Mouse (Mus musculus) stomach, postnatal 0 days (tissue): ENCODE measurements around the gene Plekhg6. TPM values are rescaled to one million over a fixed set of nuclear protein-coding genes. Genes with fewer than 3 reads are reported as not detected.

Source experiments
- ATAC-seq: fragments of 200-750 bp; cut with Nextera tagmentation; 2 replicates; pipeline ENCODE4 v1.8.0; 2017; ENCODE audit not compliant: low FRiP score, low TSS enrichment
- DNase-seq: peaks from one replicate; pipeline ENCODE4 v3.0.0-alpha.2; 2016; ENCODE audit warnings: low spot score
- H3K27ac ChIP-seq: fragments of 300-500 bp; sonication (generic); replicated peaks from 2 replicates; pipeline ENCODE4 v1.5.1; 2014; ENCODE audit warnings: mild to moderate bottlenecking, control low read depth
- H3K27me3 ChIP-seq: fragments of 300-500 bp; sonication (generic); 2 replicates; pipeline ENCODE4 v1.6.1; 2014; ENCODE audit warnings: low read length; ENCODE audit not compliant: control insufficient read depth, insufficient read depth
- H3K36me3 ChIP-seq: fragments of 300-500 bp; sonication (generic); 2 replicates; pipeline ENCODE4 v1.6.1; 2014; ENCODE audit warnings: low read length, mixed read lengths; ENCODE audit not compliant: control insufficient read depth, insufficient read depth
- H3K4me1 ChIP-seq: fragments of 300-500 bp; sonication (generic); replicated peaks from 2 replicates; pipeline ENCODE4 v1.6.1; 2014; ENCODE audit warnings: antibody characterized with exemption; ENCODE audit not compliant: control insufficient read depth, insufficient read depth
- H3K4me2 ChIP-seq: fragments of 300-500 bp; sonication (generic); replicated peaks from 2 replicates; pipeline ENCODE4 v1.6.1; 2014; ENCODE audit warnings: low read depth, mild to moderate bottlenecking, control low read depth, moderate library complexity
- H3K4me3 ChIP-seq: fragments of 300-500 bp; sonication (generic); 2 replicates; pipeline ENCODE4 v1.5.1; 2014; ENCODE audit warnings: low read depth, low read length, control low read depth
- H3K9ac ChIP-seq: fragments of 300-500 bp; sonication (generic); 2 replicates; pipeline ENCODE4 v1.6.1; 2014; ENCODE audit warnings: mild to moderate bottlenecking, low read length, control low read depth, mixed read lengths
- H3K9me3 ChIP-seq: fragments of 300-500 bp; sonication (generic); 2 replicates; pipeline ENCODE4 v1.6.1; 2016; ENCODE audit warnings: low read length; ENCODE audit not compliant: control insufficient read depth
- CTCF ChIP-seq: IDR thresholded peaks from 2 replicates; pipeline ENCODE4 v1.5.1; 2016; ENCODE audit warnings: antibody characterized with exemption, low read depth, mild to moderate bottlenecking, moderate library complexity
- EP300 ChIP-seq: optimal IDR thresholded peaks from 2 replicates; pipeline ENCODE3; 2016; ENCODE audit warnings: antibody characterized with exemption
- WGBS: fragments of 180-500 bp; shearing (Covaris S2); extraction: QIAGEN DNeasy Blood & Tissue Kit; methylation state at CpG from one replicate; pipeline ENCODE4 v1.1.7; 2014; 5-methylcytosine and 5-hydroxymethylcytosine counted together
- polyA plus RNA-seq: library from polyadenylated mRNA; unstranded; fragments of >200 nt; fragmentation: Nextera tagmentation; extraction: Ambion mirVana; gene quantifications from 2 replicates; pipeline ENCODE4 v1.2.1, GENCODE M21; 2015

Gene Plekhg6
- polyA plus RNA-seq, 1 experiment from 2014 or later, result 6.3 TPM

- 90% methylated on average over 5 of the region's 5 CpGs for WGBS
- ATAC-seq, result no peak
- TF ChIP-seq CTCF (no peak), EP300 (no peak)
- Histone ChIP-seq H3K36me3 (no peaks in the 10 kb centered on the region), H3K9ac (no peak overlapping the region), H3K4me2 (no peak overlapping the region), H3K4me1 (no peaks in the 10 kb centered on the region), H3K27me3 (no peaks in the 10 kb centered on the region), H3K27ac (no peak overlapping the region), H3K4me3 (no peak overlapping the region), H3K9me3 (no peaks in the 10 kb centered on the region)
- no peak for DNase-seq
Measured at GRCm38 (mm10) chr6:125389853-125390252, 9.3 kb upstream of the Plekhg6 start.

DNA sequence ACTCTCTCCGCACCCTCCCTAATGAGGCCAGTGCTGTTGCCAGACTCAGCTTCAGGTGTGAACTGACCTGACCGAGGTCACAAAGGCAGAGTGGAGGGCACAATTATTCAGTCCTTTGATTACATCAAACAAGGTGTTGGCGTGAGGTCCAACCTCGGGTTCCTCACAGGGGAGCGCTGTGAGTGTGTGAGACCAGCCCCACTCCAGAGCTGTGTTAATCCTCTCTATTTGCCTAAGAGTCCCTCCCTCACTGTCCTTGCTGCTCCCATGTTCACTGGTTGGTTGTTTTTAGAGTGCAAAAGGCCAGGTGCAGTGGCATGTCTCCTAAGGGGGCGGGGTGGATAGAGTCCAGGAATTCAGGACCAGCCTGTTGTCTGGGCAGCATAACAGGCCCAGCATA is 5.5 kb upstream of the Plekhg6 start:
- Histone ChIP-seq H3K9me3 (no peaks in the 10 kb centered on the region), H3K4me3 (no peak overlapping the region), H3K9ac (no peak overlapping the region), H3K27me3 (no peaks in the 10 kb centered on the region), H3K36me3 (no peaks in the 10 kb centered on the region), H3K4me1 (no peaks in the 10 kb centered on the region), H3K4me2 (no peak overlapping the region), H3K27ac (no peak overlapping the region; the same call in 1 of the 2 replicates)
- no peak for TF ChIP-seq CTCF
- no peak for TF ChIP-seq EP300
- ATAC-seq (peak; percentile 27; the same call in 1 of the 2 replicates), DNase-seq (no peak)
- 50% methylated on average over 6 of the region's 6 CpGs for WGBS

DNA sequence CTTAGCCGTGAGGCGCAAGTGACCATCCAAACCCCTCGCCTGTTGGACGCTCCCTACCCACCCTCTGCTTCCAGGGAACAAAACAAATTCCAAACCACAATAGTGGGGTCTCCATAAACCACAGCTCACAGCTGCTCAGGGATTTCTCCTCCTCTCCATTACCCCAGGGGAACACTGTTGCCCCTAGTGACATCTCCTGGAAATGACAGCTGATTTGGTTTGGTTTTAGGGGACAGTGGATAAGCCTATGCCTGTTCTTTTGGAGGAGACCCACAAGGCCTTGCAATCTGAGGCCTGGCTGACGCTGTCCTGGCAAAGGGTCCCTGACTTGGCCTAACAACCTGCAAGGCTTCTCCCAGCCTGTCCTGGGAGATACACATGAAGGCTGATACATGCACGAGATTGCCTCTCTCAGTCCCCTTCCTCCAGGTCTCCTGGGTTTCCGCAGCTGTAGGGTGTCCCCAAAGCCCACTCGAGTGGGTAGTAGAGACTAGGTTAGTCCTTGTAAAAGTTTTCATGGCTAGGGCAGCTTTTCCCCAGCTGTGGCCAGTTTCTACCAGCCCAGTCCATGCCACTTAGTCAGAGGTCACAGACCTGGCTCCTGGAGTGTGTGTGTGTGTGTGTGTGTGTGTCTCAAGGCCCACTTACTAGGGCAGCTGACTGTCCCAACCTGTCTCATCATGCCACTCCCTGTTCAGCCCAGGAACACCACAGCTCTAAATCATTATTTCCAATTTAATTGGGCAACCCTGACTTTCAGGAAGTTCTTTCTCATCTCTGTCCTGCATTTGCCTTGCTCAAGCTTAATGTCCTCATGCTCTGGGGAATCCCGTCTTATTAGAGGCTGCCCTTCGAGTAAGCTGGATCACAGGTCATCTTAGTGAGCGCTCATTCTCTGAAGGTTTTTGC is 4.7 kb upstream of the Plekhg6 start:
- WGBS, result 69% methylated on average over 11 of the region's 11 CpGs
- Histone ChIP-seq H3K27me3 (no peaks in the 10 kb centered on the region), H3K36me3 (no peaks in the 10 kb centered on the region), H3K27ac (no peak overlapping the region; the same call in 1 of the 2 replicates), H3K4me1 (no peaks in the 10 kb centered on the region), H3K9ac (no peak overlapping the region), H3K9me3 (no peaks in the 10 kb centered on the region), H3K4me3 (no peak overlapping the region), H3K4me2 (no peak overlapping the region)
- peak; percentile 75 for TF ChIP-seq CTCF
- TF ChIP-seq EP300, result no peak
- DNase-seq (no peak), ATAC-seq (0 out of 2 replicates have a peak, but pooled peaks have one; percentile 10)

GRCm38 (mm10) chr6:125382024-125382423 is 1.4 kb upstream of the Plekhg6 start:
- H3K4me3 ChIP-seq, result no peak overlapping the region
- H3K36me3 ChIP-seq, result no peaks in the 10 kb centered on the region
- H3K9me3 ChIP-seq, result no peaks in the 10 kb centered on the region
- H3K4me1 ChIP-seq, result peaks cover 3% of the 10 kb centered on the region; the same call in 1 of the 2 replicates
- ATAC-seq, result no peak
- no peak for DNase-seq
- 68% methylated on average over 2 of the region's 2 CpGs for WGBS
- H3K27me3 ChIP-seq, result no peaks in the 10 kb centered on the region
- TF ChIP-seq EP300, result no peak
- no peak for TF ChIP-seq CTCF
- H3K27ac ChIP-seq, result no peak overlapping the region
- no peak overlapping the region for H3K9ac ChIP-seq
- no peak overlapping the region for H3K4me2 ChIP-seq

GRCm38 (mm10) chr6:125379781-125380180 is 812 bp downstream of the Plekhg6 start:
- Histone ChIP-seq H3K27me3 (no peaks in the 10 kb centered on the region), H3K36me3 (no peaks in the 10 kb centered on the region), H3K4me2 (peak overlapping the region; percentile 76), H3K9me3 (no peaks in the 10 kb centered on the region), H3K27ac (peak overlapping the region; percentile 53), H3K4me3 (peak overlapping the region; percentile 47), H3K4me1 (peaks cover 3% of the 10 kb centered on the region; the same call in 1 of the 2 replicates), H3K9ac (peak overlapping the region; percentile 68)
- 10% methylated on average over 9 of the region's 9 CpGs for WGBS
- DNase-seq, result peak; percentile 34
- no peak for ATAC-seq
- TF ChIP-seq CTCF, result no peak
- no peak for TF ChIP-seq EP300

DNA sequence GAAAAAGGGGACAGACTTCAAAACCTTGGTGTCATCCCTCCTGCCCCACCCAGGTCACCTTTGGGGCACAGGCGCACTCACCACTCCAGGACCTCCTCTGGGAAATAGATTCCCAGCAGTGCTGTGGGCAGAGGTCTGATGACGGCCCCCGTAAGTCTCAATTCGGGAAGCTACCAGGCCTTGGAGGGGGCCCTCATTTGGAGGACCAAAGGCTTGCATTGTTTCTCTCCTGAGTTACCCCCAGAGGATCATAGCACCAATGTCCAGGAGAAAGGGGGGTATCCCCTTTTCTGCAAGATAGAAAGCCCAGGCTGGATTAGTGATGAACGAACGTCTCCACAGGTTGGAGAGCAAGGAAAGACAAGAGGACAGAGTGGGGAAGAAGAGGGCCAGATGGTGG is 2.0 kb downstream of the Plekhg6 start:
- Histone ChIP-seq H3K27ac (peak overlapping the region; percentile 86), H3K4me1 (peaks cover 3% of the 10 kb centered on the region; the same call in 1 of the 2 replicates), H3K9me3 (no peaks in the 10 kb centered on the region), H3K36me3 (no peaks in the 10 kb centered on the region), H3K27me3 (no peaks in the 10 kb centered on the region), H3K4me3 (no peak overlapping the region; the same call in 1 of the 2 replicates), H3K4me2 (peak overlapping the region; percentile 41), H3K9ac (peak overlapping the region; percentile 45; the same call in 1 of the 2 replicates)
- no peak for TF ChIP-seq CTCF
- TF ChIP-seq EP300, result no peak
- ATAC-seq (no peak), DNase-seq (no peak)
- 31% methylated on average over 6 of the region's 6 CpGs for WGBS
